Mouse (Mus musculus): ENCODE measurements at regions not wholly inside any gene's neighbourhood (a gene's known extent, or its start where the extent isn't known, plus 50 kb on each side); places are given as distances from the start of the nearest gene placed in this dataset.
A peak's percentile ranks its signal among the peaks of the same experiment; 100 is the strongest.

DNA sequence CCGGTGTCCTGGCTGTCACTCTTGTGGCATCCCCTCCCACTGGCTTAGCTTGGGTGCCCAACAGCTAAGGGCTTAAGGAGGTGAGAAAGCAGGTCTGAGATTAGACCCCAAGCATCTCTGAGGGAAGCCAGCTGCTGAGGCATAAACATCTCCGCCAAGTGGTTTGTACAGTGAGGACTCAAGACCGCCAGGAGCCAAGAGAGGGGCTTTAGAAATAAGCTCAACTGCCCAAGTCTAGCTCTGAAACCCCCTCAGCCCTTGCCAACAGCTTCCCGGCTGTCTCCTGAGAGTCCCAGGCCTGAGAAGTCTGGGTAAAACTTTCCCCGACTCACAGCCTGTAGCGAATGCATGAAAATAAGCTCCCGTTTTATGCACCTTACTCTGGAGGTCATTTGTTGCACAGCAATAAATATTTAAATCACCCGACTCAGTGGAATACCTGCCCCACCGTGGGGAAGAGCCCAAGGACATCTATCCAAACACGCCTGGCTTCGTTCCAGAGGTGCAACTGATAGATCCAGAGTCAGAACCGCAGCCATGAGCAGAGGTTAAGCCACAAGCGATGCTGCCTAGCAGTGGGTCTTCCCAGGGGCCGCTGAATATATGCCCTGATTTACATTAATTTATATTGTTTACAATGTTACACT lies 100.1 kb upstream of the Slc44a1 start:
- ATAC-seq (ENCODE audit: low FRiP score, low read depth): no peak
- 0 out of 2 replicates have a peak, but pooled peaks cover 2% of the 10 kb centered on the region for H3K4me1 ChIP-seq (replicated peaks)
- no peaks in the 10 kb centered on the region for H3K36me3 ChIP-seq
- no peaks in the 10 kb centered on the region for H3K9me3 ChIP-seq
- WGBS: 76% methylated on average over 13 of the region's 14 CpGs
- H3K4me3 ChIP-seq: no peak overlapping the region
- H3K9ac ChIP-seq: no peak overlapping the region
- no peaks in the 10 kb centered on the region for H3K27me3 ChIP-seq
- no peak overlapping the region for H3K27ac ChIP-seq (replicated peaks)
- no peak overlapping the region for H3K4me2 ChIP-seq

DNA sequence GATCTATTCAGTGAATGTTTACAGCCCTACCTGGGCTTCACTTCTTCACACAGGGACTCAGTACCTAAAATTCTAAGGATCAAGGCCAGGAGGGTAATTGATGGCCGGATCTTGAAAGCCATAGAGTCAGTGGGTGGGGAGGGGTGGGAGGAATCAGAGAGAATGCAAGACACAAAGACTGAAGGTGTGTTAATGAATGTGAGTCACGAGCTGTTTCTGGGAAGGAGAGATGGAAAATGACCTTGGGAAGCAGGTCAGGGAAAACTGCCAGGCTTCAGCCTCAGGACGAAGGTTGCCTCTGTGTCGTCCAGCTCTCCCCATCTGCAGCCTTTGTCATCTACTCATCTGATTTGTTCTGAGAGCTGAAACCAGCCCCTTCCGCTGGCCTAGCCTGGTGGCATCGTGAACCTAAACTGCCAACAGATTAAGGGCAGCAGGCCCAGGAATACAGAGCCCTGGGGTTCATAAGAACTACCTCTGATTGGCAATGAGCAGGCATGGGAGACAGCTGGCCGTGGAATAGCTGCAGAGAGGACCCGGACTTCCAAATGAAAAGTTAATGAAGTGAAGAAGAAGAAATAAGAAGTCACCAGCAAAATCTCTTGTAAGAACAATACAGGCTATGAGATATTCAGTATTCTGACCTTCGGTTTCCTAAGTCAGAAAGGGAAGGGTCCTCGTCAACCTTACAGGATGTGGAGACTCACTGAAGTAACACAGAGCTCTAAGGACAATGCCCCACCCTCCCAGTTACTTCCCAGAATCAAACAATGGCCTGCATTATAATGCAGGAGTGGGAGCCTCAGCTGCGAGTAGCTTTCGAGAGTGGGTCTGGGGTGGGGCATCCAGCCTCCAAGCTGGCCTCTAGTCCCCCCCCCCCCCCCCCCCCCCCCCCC lies 100.8 kb upstream of the Slc44a1 start:
- peak; percentile 34; the same call in 1 of the 2 replicates for ATAC-seq (ENCODE audit: low FRiP score, low read depth)
- no peak overlapping the region; the same call in 1 of the 2 replicates for H3K27ac ChIP-seq (replicated peaks)
- WGBS: 32% methylated on average over 11 of the region's 12 CpGs

GRCm38 (mm10) chr4:53338479-53338878 lies 101.7 kb upstream of the Slc44a1 start:
- no peaks in the 10 kb centered on the region for H3K9me3 ChIP-seq
- H3K9ac ChIP-seq: no peak overlapping the region
- H3K36me3 ChIP-seq: no peaks in the 10 kb centered on the region
- no peak overlapping the region for H3K27ac ChIP-seq (replicated peaks)
- H3K4me3 ChIP-seq: no peak overlapping the region
- no peak for ATAC-seq (ENCODE audit: low FRiP score, low read depth)
- H3K27me3 ChIP-seq: no peaks in the 10 kb centered on the region
- H3K4me2 ChIP-seq: no peak overlapping the region
- H3K4me1 ChIP-seq (replicated peaks): 0 out of 2 replicates have a peak, but pooled peaks cover 2% of the 10 kb centered on the region
- WGBS: 83% methylated on average over 4 of the region's 4 CpGs

More for the DNA sequence above, 100.8 kb upstream of the Slc44a1 start:
- no peaks in the 10 kb centered on the region for H3K27me3 ChIP-seq
- no peak overlapping the region for H3K9ac ChIP-seq
- no peak overlapping the region for H3K4me2 ChIP-seq
- no peaks in the 10 kb centered on the region for H3K36me3 ChIP-seq
- no peak overlapping the region for H3K4me3 ChIP-seq
- 0 out of 2 replicates have a peak, but pooled peaks cover 2% of the 10 kb centered on the region for H3K4me1 ChIP-seq (replicated peaks)
- H3K9me3 ChIP-seq: no peaks in the 10 kb centered on the region

- WGBS: 61% methylated on average over 8 of the region's 8 CpGs
- ATAC-seq (ENCODE audit: low FRiP score, low read depth): no peak
Observed at GRCm38 (mm10) chr4:53337784-53338183, 102.4 kb upstream of the Slc44a1 start.

DNA sequence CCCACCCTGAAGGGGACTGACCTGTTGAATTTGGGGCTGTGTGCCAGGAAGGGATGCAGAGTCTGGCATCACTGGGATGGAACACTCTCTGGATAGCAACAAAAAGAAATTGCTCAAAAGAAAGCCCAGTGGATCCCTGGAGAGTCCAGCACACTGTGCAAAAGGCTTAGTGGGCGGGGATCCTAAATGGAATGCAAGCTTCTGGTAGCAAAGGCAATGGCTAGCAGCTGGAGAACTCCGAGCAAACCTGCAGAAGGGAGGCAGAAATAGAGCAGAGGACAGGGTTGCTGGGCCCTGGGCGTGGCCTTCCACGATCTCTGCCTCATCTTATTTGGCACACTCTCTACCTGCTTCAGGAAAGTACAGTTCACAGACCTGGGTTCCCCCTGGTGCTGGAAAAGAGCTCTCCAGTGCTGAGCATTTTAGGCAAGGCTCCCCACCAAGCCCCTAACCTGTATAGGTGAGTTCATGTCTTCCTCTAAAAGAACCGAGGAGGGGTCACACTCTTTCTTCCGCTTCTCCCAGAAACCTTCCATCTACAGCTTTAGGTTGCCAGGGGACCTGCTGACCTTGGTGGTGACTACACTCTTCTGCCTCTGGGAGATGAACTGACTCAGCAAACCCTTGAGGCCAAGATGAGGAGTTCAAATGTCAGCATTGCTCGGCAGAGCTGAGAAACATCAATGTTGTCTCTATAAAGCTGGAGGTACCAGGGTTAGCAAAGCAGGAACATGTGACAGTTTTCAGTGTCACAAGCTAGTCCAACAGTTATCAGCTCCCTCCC lies 112.6 kb upstream of the Slc44a1 start:
- Histone ChIP-seq H3K9ac (no peak overlapping the region), H3K27ac (replicated peaks) (no peak overlapping the region), H3K36me3 (no peaks in the 10 kb centered on the region), H3K4me1 (replicated peaks) (peaks cover 4% of the 10 kb centered on the region; the same call in 1 of the 2 replicates), H3K4me3 (no peak overlapping the region), H3K4me2 (no peak overlapping the region), H3K27me3 (no peaks in the 10 kb centered on the region), H3K9me3 (no peaks in the 10 kb centered on the region)
- WGBS: 63% methylated on average over 7 of the region's 7 CpGs
- ATAC-seq (ENCODE audit: low FRiP score, low read depth): peak; percentile 27; the same call in 1 of the 2 replicates

More at GRCm38 (mm10) chr4:53337784-53338183, 102.4 kb upstream of the Slc44a1 start:
- Histone ChIP-seq H3K9me3 (no peaks in the 10 kb centered on the region), H3K27me3 (no peaks in the 10 kb centered on the region), H3K4me2 (no peak overlapping the region), H3K36me3 (no peaks in the 10 kb centered on the region), H3K4me3 (no peak overlapping the region), H3K9ac (no peak overlapping the region), H3K4me1 (replicated peaks) (0 out of 2 replicates have a peak, but pooled peaks cover 2% of the 10 kb centered on the region), H3K27ac (replicated peaks) (no peak overlapping the region)

DNA sequence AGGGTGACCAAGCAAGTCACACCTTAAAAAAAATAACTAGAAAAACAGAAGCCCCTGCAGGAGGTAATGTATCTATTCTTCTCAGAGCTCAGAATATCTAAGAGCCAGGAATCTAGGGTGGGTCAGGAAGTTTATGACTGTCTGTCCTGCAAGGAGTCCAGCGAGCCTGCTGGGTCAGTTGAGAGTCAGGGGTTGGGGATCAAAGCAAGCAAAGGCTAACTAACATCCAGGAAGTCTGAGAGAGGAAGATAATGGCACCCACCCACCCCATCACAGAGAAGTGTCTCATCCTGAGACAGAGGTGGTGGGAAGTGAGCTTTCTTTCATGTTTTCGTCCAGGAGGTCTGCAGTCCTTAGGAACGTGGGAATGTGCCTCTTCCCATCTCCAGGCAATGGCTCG lies 116.4 kb upstream of the Slc44a1 start:
- WGBS: 82% methylated on average over 4 of the region's 4 CpGs
- Histone ChIP-seq H3K27me3 (no peaks in the 10 kb centered on the region), H3K9ac (no peak overlapping the region), H3K4me1 (replicated peaks) (peaks cover 4% of the 10 kb centered on the region; the same call in 1 of the 2 replicates), H3K27ac (replicated peaks) (no peak overlapping the region), H3K4me2 (no peak overlapping the region), H3K9me3 (no peaks in the 10 kb centered on the region), H3K36me3 (no peaks in the 10 kb centered on the region), H3K4me3 (no peak overlapping the region)
- no peak for ATAC-seq (ENCODE audit: low FRiP score, low read depth)

GRCm38 (mm10) chr4:53323195-53323594 lies 117.0 kb upstream of the Slc44a1 start:
- 76% methylated on average over 3 of the region's 3 CpGs for WGBS
- Histone ChIP-seq H3K9me3 (no peaks in the 10 kb centered on the region), H3K4me3 (no peak overlapping the region), H3K36me3 (no peaks in the 10 kb centered on the region), H3K27me3 (no peaks in the 10 kb centered on the region), H3K4me2 (no peak overlapping the region), H3K27ac (replicated peaks) (no peak overlapping the region), H3K9ac (no peak overlapping the region), H3K4me1 (replicated peaks) (peaks cover 4% of the 10 kb centered on the region; the same call in 1 of the 2 replicates)
- no peak for ATAC-seq (ENCODE audit: low FRiP score, low read depth)

GRCm38 (mm10) chr4:53322484-53322883 lies 117.7 kb upstream of the Slc44a1 start:
- WGBS: 53% methylated on average over 5 of the region's 5 CpGs
- Histone ChIP-seq H3K9ac (no peak overlapping the region), H3K4me1 (replicated peaks) (peaks cover 3% of the 10 kb centered on the region; the same call in 1 of the 2 replicates), H3K27me3 (no peaks in the 10 kb centered on the region), H3K4me3 (no peak overlapping the region), H3K4me2 (no peak overlapping the region), H3K27ac (replicated peaks) (no peak overlapping the region), H3K9me3 (no peaks in the 10 kb centered on the region), H3K36me3 (no peaks in the 10 kb centered on the region)
- ATAC-seq (ENCODE audit: low FRiP score, low read depth): no peak

DNA sequence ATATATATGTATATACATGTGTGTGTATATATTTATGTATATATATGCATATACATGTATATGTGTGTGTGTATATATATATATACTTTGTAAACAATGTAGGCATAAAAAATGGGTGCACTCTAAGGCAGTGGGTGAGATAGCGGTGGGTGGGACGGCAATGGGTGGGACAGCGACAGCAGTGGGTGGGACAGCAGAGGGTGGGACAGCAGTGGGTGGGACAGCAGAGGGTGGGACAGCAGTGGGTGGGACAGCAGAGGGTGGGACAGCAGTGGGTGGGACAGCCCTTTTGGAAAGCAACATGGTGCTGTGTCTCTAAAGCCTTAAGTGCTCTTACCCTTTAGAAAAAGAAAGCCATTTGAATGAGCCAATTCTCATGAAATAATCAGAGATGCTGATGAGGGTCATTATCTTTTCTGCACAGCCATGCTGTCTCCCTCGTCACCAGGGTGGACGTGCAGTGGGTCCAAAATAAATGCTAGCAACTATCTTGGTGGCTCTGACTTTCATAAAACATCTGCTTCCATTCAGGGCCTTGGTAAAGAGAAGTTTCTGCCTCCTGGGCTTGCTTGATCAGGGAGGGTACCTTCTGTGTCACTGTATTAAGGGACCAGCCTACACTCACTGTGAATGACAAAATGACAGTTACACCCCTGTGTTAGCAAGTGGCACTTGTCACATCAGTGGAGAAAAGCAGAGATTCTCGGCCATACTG lies 119.3 kb upstream of the Slc44a1 start:
- ATAC-seq (ENCODE audit: low FRiP score, low read depth): no peak
- 81% methylated on average over 6 of the region's 6 CpGs for WGBS
- H3K27ac ChIP-seq (replicated peaks): no peak overlapping the region

DNA sequence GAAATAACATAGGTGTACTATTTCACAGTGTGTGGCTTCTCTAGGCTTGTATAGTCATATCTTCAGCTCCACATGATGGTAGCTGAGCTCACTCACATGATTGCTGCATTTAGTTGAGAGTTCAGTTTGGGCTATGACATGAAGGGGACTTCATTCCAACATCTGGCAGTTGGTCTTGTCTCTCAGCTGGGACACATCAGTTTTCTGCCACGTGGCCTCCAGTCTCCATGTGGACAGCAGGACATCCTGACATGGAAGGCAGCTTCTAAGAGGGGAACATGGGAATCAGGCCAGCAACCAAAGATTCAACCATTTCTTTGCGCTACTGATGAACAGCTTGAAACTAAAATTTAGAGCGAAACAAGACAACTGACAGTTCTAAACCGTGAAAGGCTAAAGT lies 121.2 kb upstream of the Slc44a1 start:
- Histone ChIP-seq H3K9ac (no peak overlapping the region), H3K27me3 (no peaks in the 10 kb centered on the region), H3K9me3 (no peaks in the 10 kb centered on the region), H3K4me1 (replicated peaks) (peaks cover 21% of the 10 kb centered on the region), H3K36me3 (no peaks in the 10 kb centered on the region), H3K27ac (replicated peaks) (no peak overlapping the region), H3K4me2 (no peak overlapping the region), H3K4me3 (no peak overlapping the region)
- WGBS: 86% methylated on average over 4 of the region's 4 CpGs
- no peak for ATAC-seq (ENCODE audit: low FRiP score, low read depth)

More for the DNA sequence above, 119.3 kb upstream of the Slc44a1 start:
- Histone ChIP-seq H3K4me1 (replicated peaks) (peaks cover 15% of the 10 kb centered on the region; the same call in 1 of the 2 replicates), H3K9ac (no peak overlapping the region), H3K4me3 (no peak overlapping the region), H3K4me2 (no peak overlapping the region), H3K36me3 (no peaks in the 10 kb centered on the region), H3K27me3 (no peaks in the 10 kb centered on the region), H3K9me3 (no peaks in the 10 kb centered on the region)

DNA sequence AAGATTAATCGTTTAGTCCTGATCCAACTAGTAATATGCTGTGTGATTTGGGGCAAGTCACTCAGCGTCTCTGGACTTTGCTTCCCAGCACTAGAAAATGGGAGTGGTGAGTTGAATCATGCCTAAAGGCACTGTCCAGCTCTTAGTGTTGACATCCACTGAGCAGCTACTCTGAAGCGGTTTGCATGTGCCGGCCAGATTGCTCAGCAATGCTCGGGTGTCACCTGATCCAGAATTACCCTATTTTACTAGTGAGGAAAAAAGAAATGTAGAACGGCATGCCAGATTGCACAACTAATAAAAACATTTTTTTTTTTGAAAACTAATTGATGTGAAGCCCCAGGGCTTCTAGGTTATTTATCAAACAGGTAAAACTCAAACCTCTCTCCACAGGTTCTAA lies 122.0 kb upstream of the Slc44a1 start:
- ATAC-seq (ENCODE audit: low FRiP score, low read depth): no peak
- H3K4me1 ChIP-seq (replicated peaks): peaks cover 21% of the 10 kb centered on the region
- no peak overlapping the region for H3K4me3 ChIP-seq
- peak overlapping the region; percentile 13; the same call in 1 of the 2 replicates for H3K27ac ChIP-seq (replicated peaks)
- H3K9ac ChIP-seq: no peak overlapping the region
- WGBS: 82% methylated on average over 6 of the region's 6 CpGs
- no peaks in the 10 kb centered on the region for H3K9me3 ChIP-seq
- no peaks in the 10 kb centered on the region for H3K27me3 ChIP-seq
- no peaks in the 10 kb centered on the region for H3K36me3 ChIP-seq
- no peak overlapping the region for H3K4me2 ChIP-seq

All from hindbrain, embryonic 15.5 days (tissue).